Mouse (Mus musculus): ENCODE results near the gene BC048507. TPM values are rescaled to one million over a fixed set of nuclear protein-coding genes. Genes with fewer than 3 reads are reported as not detected.
"Not testable (repeated sequence)": the region's sequence is repeated elsewhere in the genome, so short reads cannot be mapped to it uniquely, and the experiment has no call there.

BC048507 gene
- polyA plus RNA-seq (2015; fragmentation: Nextera tagmentation; extraction: Ambion mirVana), result not detected in 2 replicates

DNA sequence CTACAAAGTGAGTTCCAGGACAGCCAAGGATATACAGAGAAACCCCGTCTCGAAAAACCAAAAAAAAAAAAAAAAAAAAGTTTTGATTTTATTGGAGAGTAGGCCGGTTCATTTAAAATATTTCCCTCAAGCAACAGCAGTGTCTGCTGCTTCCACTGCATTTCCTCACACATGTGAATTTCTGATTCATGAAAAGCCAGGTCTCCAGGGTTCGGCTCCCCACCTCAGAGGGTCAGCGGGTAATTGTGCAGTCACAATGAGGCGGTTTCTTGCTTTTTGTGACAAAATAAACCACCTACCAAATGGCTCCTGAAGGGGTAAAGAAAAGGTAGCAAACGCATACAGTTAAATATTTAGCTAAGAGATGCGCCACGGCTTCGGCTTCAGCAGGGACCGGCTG, at the start of gene BC048507:
Gene BC048507 (plus strand): TSS at position 301 of the 400 bp plus-strand sequence.
- H3K36me3 ChIP-seq (ENCODE audit: control insufficient read depth, insufficient read depth, low read length), result no peaks in the 10 kb centered on the region
- no peak for ATAC-seq (ENCODE audit: low FRiP score, low TSS enrichment)
- H3K9me3 ChIP-seq (ENCODE audit: control insufficient read depth, low read length), result no peaks in the 10 kb centered on the region
- no peak within 1 kb of the TSS for H3K27ac ChIP-seq (replicated peaks)
- H3K4me1 ChIP-seq (replicated peaks; ENCODE audit: control insufficient read depth, insufficient read depth), result no peaks in the 10 kb centered on the region
- H3K4me2 ChIP-seq (replicated peaks; ENCODE audit: low read depth), result no peak within 1 kb of the TSS
- no peak within 1 kb of the TSS for H3K4me3 ChIP-seq (ENCODE audit: low read depth, low read length)
- TF ChIP-seq CTCF (IDR thresholded peaks at IDR 0.05; ENCODE audit: low read depth) (no peak), EP300 (optimal IDR thresholded peaks at IDR 0.05) (no peak)
- WGBS, result 73% methylated on average over 11 of the region's 11 CpGs
- H3K27me3 ChIP-seq (ENCODE audit: control insufficient read depth, insufficient read depth, low read length), result no peaks in the 10 kb centered on the region
- DNase-seq (ENCODE audit: low spot score), result no peak
- H3K9ac ChIP-seq (ENCODE audit: low read length), result no peak within 1 kb of the TSS

DNA sequence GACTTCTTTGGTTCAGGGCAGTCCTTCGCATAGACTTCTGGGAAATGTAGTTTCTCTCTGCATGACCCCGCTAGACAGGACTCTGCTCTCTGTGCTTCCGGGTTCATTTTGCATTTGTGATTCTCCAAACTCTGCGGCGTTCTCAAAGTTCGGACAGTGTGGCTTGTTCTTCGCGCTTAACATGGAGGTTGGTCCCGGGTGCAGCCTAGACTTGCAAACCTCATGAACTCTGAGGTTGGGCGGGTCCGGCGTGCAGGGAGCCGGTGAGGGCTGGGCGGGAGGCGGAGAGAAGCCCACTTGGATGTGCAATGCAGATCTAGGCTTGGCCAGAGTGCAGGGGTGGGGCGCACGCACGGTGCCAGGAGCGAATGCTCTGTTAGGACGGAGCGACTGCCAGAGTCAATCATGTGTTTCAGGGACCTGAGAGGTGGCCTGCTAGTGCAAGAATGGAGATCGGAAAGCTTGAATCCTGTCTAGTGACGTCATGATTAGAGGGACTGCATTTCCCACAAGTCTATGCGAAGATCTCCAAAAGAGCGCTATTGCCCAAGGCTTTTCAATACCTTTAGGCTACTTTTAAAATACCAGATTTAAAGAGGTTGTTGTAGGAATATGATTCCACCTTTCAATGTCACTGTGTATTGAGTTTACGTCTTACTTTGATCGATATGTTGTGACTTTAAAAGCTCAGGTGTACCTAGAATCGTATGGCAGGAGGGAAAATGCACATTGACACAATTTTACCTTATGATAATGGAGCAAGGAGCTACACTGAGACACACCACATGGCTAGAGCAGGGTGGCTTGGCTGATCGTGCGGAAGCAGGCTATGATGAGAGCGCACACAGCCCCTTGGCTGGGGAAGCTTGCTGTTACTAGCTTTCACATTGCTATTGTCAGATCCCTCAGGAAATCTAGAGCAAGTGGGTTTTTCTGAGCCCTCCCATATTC, 49.1 kb upstream of the BC048507 start, which contains the start of gene Zfp273:
Gene Zfp273 (plus strand): TSS at position 31 of the 951 bp plus-strand sequence.
- WGBS, result 3% methylated on average over 31 of the region's 31 CpGs
- peak; percentile 80 for DNase-seq (ENCODE audit: low spot score)
- Histone ChIP-seq H3K4me2 (replicated peaks; ENCODE audit: low read depth) (peak within 1 kb of the TSS; percentile 59), H3K9me3 (ENCODE audit: control insufficient read depth, low read length) (no peaks in the 10 kb centered on the region), H3K27ac (replicated peaks) (peak within 1 kb of the TSS; percentile 88), H3K36me3 (ENCODE audit: control insufficient read depth, insufficient read depth, low read length) (no peaks in the 10 kb centered on the region), H3K9ac (ENCODE audit: low read length) (peak within 1 kb of the TSS; percentile 70), H3K4me3 (ENCODE audit: low read depth, low read length) (peak within 1 kb of the TSS; percentile 88), H3K27me3 (ENCODE audit: control insufficient read depth, insufficient read depth, low read length) (no peaks in the 10 kb centered on the region), H3K4me1 (replicated peaks; ENCODE audit: control insufficient read depth, insufficient read depth) (no peaks in the 10 kb centered on the region)
- peak; percentile 17; the same call in 1 of the 2 replicates for TF ChIP-seq CTCF (IDR thresholded peaks at IDR 0.05; ENCODE audit: low read depth)
- TF ChIP-seq EP300 (optimal IDR thresholded peaks at IDR 0.05), result no peak
- ATAC-seq (ENCODE audit: low FRiP score, low TSS enrichment), result peak; percentile 98

GRCm38 (mm10) chr13:67818636-67819035, 44.5 kb upstream of the BC048507 start:
- Histone ChIP-seq H3K4me2 (replicated peaks; ENCODE audit: low read depth) (no peak overlapping the region), H3K9ac (ENCODE audit: low read length) (no peak overlapping the region), H3K9me3 (ENCODE audit: control insufficient read depth, low read length) (peaks cover 5% of the 10 kb centered on the region; the same call in 1 of the 2 replicates), H3K27me3 (ENCODE audit: control insufficient read depth, insufficient read depth, low read length) (no peaks in the 10 kb centered on the region), H3K4me1 (replicated peaks; ENCODE audit: control insufficient read depth, insufficient read depth) (no peaks in the 10 kb centered on the region), H3K27ac (replicated peaks) (no peak overlapping the region), H3K36me3 (ENCODE audit: control insufficient read depth, insufficient read depth, low read length) (0 out of 2 replicates have a peak, but pooled peaks cover 2% of the 10 kb centered on the region), H3K4me3 (ENCODE audit: low read depth, low read length) (no peak overlapping the region)
- DNase-seq (ENCODE audit: low spot score) (no peak), ATAC-seq (ENCODE audit: low FRiP score, low TSS enrichment) (no peak)
- TF ChIP-seq EP300 (optimal IDR thresholded peaks at IDR 0.05) (no peak), CTCF (IDR thresholded peaks at IDR 0.05; ENCODE audit: low read depth) (no peak)
- WGBS, result 64% methylated on average over 1 of the region's 1 CpGs

DNA sequence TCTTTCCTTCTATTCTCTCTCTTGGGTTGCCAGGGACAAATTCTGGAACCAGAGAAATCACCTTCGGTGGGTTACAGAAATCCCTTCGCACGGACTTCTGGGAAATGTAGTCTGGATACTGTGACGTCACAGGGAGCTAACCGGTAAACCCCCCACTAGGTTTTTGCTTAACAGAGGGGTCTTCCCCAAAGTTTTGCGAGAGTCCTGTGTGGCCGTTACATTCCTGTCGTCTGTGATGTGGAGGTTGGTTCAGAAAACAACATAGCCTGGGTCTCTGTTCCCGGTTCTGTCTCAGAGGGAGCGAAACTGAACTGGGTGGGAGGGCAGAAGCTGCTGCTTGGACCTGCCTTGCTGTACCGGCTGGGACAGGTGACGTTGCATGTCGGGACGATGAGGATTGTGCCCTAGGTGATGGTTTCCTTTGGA, 32.2 kb upstream of the BC048507 start, which contains the start of gene Gm10037:
Gene Gm10037 (plus strand): TSS at position 196 of the 426 bp plus-strand sequence.
- H3K9me3 ChIP-seq (ENCODE audit: control insufficient read depth, low read length), result no peaks in the 10 kb centered on the region
- H3K4me1 ChIP-seq (replicated peaks; ENCODE audit: control insufficient read depth, insufficient read depth), result no peaks in the 10 kb centered on the region
- H3K4me2 ChIP-seq (replicated peaks; ENCODE audit: low read depth), result peak within 1 kb of the TSS; percentile 72
- DNase-seq (ENCODE audit: low spot score), result peak; percentile 56
- peak; percentile 70 for ATAC-seq (ENCODE audit: low FRiP score, low TSS enrichment)
- no peak for TF ChIP-seq EP300 (optimal IDR thresholded peaks at IDR 0.05)
- no peak for TF ChIP-seq CTCF (IDR thresholded peaks at IDR 0.05; ENCODE audit: low read depth)
- H3K36me3 ChIP-seq (ENCODE audit: control insufficient read depth, insufficient read depth, low read length), result no peaks in the 10 kb centered on the region
- H3K27ac ChIP-seq (replicated peaks), result no peak within 1 kb of the TSS
- peak within 1 kb of the TSS; percentile 71 for H3K9ac ChIP-seq (ENCODE audit: low read length)
- 2% methylated on average over 14 of the region's 14 CpGs for WGBS
- peak within 1 kb of the TSS; percentile 50 for H3K4me3 ChIP-seq (ENCODE audit: low read depth, low read length)
- no peaks in the 10 kb centered on the region for H3K27me3 ChIP-seq (ENCODE audit: control insufficient read depth, insufficient read depth, low read length)

- not testable (repeated sequence) for H3K4me2 ChIP-seq (replicated peaks; ENCODE audit: low read depth); H3K9me3 ChIP-seq (ENCODE audit: control insufficient read depth, low read length); ATAC-seq (ENCODE audit: low FRiP score, low TSS enrichment)
Observed at GRCm38 (mm10) chr13:67833137-67833536, 30.0 kb upstream of the BC048507 start.

GRCm38 (mm10) chr13:67843775-67844118, 19.4 kb upstream of the BC048507 start:
- Histone ChIP-seq H3K27me3 (ENCODE audit: control insufficient read depth, insufficient read depth, low read length) (no peaks in the 10 kb centered on the region), H3K9me3 (ENCODE audit: control insufficient read depth, low read length) (no peaks in the 10 kb centered on the region), H3K36me3 (ENCODE audit: control insufficient read depth, insufficient read depth, low read length) (no peaks in the 10 kb centered on the region), H3K9ac (ENCODE audit: low read length) (no peak overlapping the region), H3K4me3 (ENCODE audit: low read depth, low read length) (peak overlapping the region; percentile 31), H3K27ac (replicated peaks) (no peak overlapping the region), H3K4me1 (replicated peaks; ENCODE audit: control insufficient read depth, insufficient read depth) (no peaks in the 10 kb centered on the region), H3K4me2 (replicated peaks; ENCODE audit: low read depth) (peak overlapping the region; percentile 49)
- ATAC-seq (ENCODE audit: low FRiP score, low TSS enrichment), result no peak
- WGBS, result 44% methylated on average over 6 of the region's 6 CpGs
- TF ChIP-seq EP300 (optimal IDR thresholded peaks at IDR 0.05) (no peak), CTCF (IDR thresholded peaks at IDR 0.05; ENCODE audit: low read depth) (no peak)
- no peak for DNase-seq (ENCODE audit: low spot score)

More at GRCm38 (mm10) chr13:67833137-67833536, 30.0 kb upstream of the BC048507 start:
- not testable (repeated sequence) for DNase-seq (ENCODE audit: low spot score); H3K36me3 ChIP-seq (ENCODE audit: control insufficient read depth, insufficient read depth, low read length); H3K4me3 ChIP-seq (ENCODE audit: low read depth, low read length); H3K9ac ChIP-seq (ENCODE audit: low read length); H3K27ac ChIP-seq (replicated peaks); H3K4me1 ChIP-seq (replicated peaks; ENCODE audit: control insufficient read depth, insufficient read depth); H3K27me3 ChIP-seq (ENCODE audit: control insufficient read depth, insufficient read depth, low read length)
- peak; percentile 57 for TF ChIP-seq CTCF (IDR thresholded peaks at IDR 0.05; ENCODE audit: low read depth)

All from stomach, postnatal 0 days (tissue).